8 mouse cellular contexts compared by ENCODE assay signal in genomic region chr11:107629504-107629903, GRCm38 (mm10).
DNase-seq lines count a peak whose midpoint lies in the region; ATAC-seq and TF ChIP-seq lines count a peak whose summit lies in the region.

No protein-coding gene starts in this region.

- WGBS in embryonic facial prominence, embryonic 10.5 days = 44% methylated on average over 4 of the region's 4 CpGs
- 37% methylated on average over 4 of the region's 4 CpGs for WGBS in kidney, postnatal 0 days
- WGBS in liver, adult 2 months = 66% methylated on average over 4 of the region's 4 CpGs
- 39% methylated on average over 4 of the region's 4 CpGs for WGBS in neural tube, embryonic 12.5 days

- no peaks in the 10 kb centered on the region for H3K79me2 ChIP-seq in liver, adult 2 months (ENCODE audit: control insufficient read depth, insufficient read depth, low read length)

- H3K27me3 ChIP-seq in embryonic facial prominence, embryonic 10.5 days (replicated peaks; ENCODE audit: low read depth, poor library complexity, severe bottlenecking) = no peaks in the 10 kb centered on the region
- H3K27me3 ChIP-seq in kidney, postnatal 0 days (ENCODE audit: insufficient read depth, low read length) = no peaks in the 10 kb centered on the region
- H3K27me3 ChIP-seq in liver, adult 2 months (ENCODE audit: control insufficient read depth, insufficient read depth, low read length) = no peaks in the 10 kb centered on the region
- no peaks in the 10 kb centered on the region for H3K27me3 ChIP-seq in neural tube, embryonic 12.5 days (replicated peaks)

- peaks cover 12% of the 10 kb centered on the region for H3K4me1 ChIP-seq in embryonic facial prominence, embryonic 10.5 days
- no peaks in the 10 kb centered on the region for H3K4me1 ChIP-seq in kidney, postnatal 0 days (replicated peaks; ENCODE audit: insufficient read depth, low read length)
- no peaks in the 10 kb centered on the region for H3K4me1 ChIP-seq in liver, adult 2 months (ENCODE audit: control insufficient read depth, insufficient read depth, low read length)
- no peaks in the 10 kb centered on the region for H3K4me1 ChIP-seq in neural tube, embryonic 12.5 days

- peak; percentile 81 for TF ChIP-seq CTCF in kidney, postnatal 0 days (IDR thresholded peaks at IDR 0.05; ENCODE audit: low read depth)
- TF ChIP-seq CTCF in liver, adult 2 months (IDR thresholded peaks at IDR 0.05; ENCODE audit: low read depth, low read length) = peak; percentile 42; the same call in 1 of the 2 replicates

- no peak overlapping the region for H3K4me2 ChIP-seq in kidney, postnatal 0 days (ENCODE audit: low read length)
- no peak overlapping the region for H3K4me2 ChIP-seq in neural tube, embryonic 12.5 days (replicated peaks)

- no peak for ATAC-seq in kidney, postnatal 0 days (replicated peaks; ENCODE audit: low FRiP score, low read depth)
- peak; percentile 65 for ATAC-seq in neural tube, embryonic 12.5 days (ENCODE audit: low FRiP score, low read depth)

- no peak overlapping the region for H3K9ac ChIP-seq in kidney, postnatal 0 days (ENCODE audit: low read depth, low read length)
- no peak overlapping the region for H3K9ac ChIP-seq in liver, adult 2 months (ENCODE audit: low read depth, low read length)
- no peak overlapping the region for H3K9ac ChIP-seq in neural tube, embryonic 12.5 days

- H3K36me3 ChIP-seq in embryonic facial prominence, embryonic 10.5 days (replicated peaks) = peaks cover 56% of the 10 kb centered on the region
- peaks cover 15% of the 10 kb centered on the region for H3K36me3 ChIP-seq in kidney, postnatal 0 days (ENCODE audit: insufficient read depth, low read length)
- peaks cover 17% of the 10 kb centered on the region; the same call in 1 of the 2 replicates for H3K36me3 ChIP-seq in liver, adult 2 months (ENCODE audit: control insufficient read depth, insufficient read depth, low read length)
- H3K36me3 ChIP-seq in neural tube, embryonic 12.5 days = peaks cover 36% of the 10 kb centered on the region

- no peaks in the 10 kb centered on the region for H3K9me3 ChIP-seq in embryonic facial prominence, embryonic 10.5 days
- H3K9me3 ChIP-seq in kidney, postnatal 0 days (replicated peaks; ENCODE audit: low read length) = no peaks in the 10 kb centered on the region
- H3K9me3 ChIP-seq in neural tube, embryonic 12.5 days = no peaks in the 10 kb centered on the region

- DNase-seq in urinary bladder, adult 18-20 months (ENCODE audit: low spot score in 2 of 2) = peak; percentile 11 to 14
- DNase-seq in urinary bladder, postnatal 10 days (ENCODE audit: low spot score) = no peak
- peak; percentile 70 for DNase-seq in embryonic facial prominence, embryonic 10.5 days (ENCODE audit: low spot score)
- DNase-seq in heart, adult 9 months (ENCODE audit: low spot score in 2 of 2) = peak; percentile 11 to 19
- DNase-seq in kidney, postnatal 0 days (ENCODE audit: low spot score) = peak; percentile 84
- DNase-seq in liver, adult 2 months (ENCODE audit: extremely low read depth, low read depth, low spot score) = no peak
- DNase-seq in thymus, adult 18-20 months = peak; percentile 26 to 28

- H3K27ac ChIP-seq in embryonic facial prominence, embryonic 10.5 days (replicated peaks) = no peak overlapping the region
- H3K27ac ChIP-seq in kidney, postnatal 0 days = no peak overlapping the region
- no peak overlapping the region for H3K27ac ChIP-seq in liver, adult 2 months (replicated peaks; ENCODE audit: insufficient read depth, low read depth, low read length)
- H3K27ac ChIP-seq in neural tube, embryonic 12.5 days = no peak overlapping the region

- no peak overlapping the region for H3K4me3 ChIP-seq in embryonic facial prominence, embryonic 10.5 days
- no peak overlapping the region for H3K4me3 ChIP-seq in kidney, postnatal 0 days (replicated peaks; ENCODE audit: low read depth, low read length)
- no peak overlapping the region for H3K4me3 ChIP-seq in liver, adult 2 months (ENCODE audit: insufficient read depth, low read depth, low read length)
- no peak overlapping the region for H3K4me3 ChIP-seq in neural tube, embryonic 12.5 days

- TF ChIP-seq POLR2A in liver, adult 2 months (IDR thresholded peaks at IDR 0.05; ENCODE audit: extremely low read depth, insufficient read depth, low read length) = no peak

Comparison
In these comparisons a context has a peak if more than half of its experiments do, and no peak if none do; other contexts are left out.
1. DNase-seq: peak in urinary bladder, adult 18-20 months (2 of 2), embryonic facial prominence, embryonic 10.5 days (single experiment), heart, adult 9 months (2 of 2), kidney, postnatal 0 days (single experiment) and thymus, adult 18-20 months (2 of 2); none in urinary bladder, postnatal 10 days (single experiment) and liver, adult 2 months (single experiment).